Mouse (Mus musculus) CH12.LX (cell line): ENCODE measurements at regions not wholly inside any gene's neighbourhood (a gene's known extent, or its start where the extent isn't known, plus 50 kb on each side); places are given as distances from the start of the nearest gene placed in this dataset.

Source experiments
- ELF1 ChIP-seq: IDR thresholded peaks from 2 replicates; pipeline ENCODE4 v1.6.1; 2014; ENCODE audit warnings: low read depth, mild to moderate bottlenecking, inconsistent platforms, low read length, improper control_type of control experiment
- JUN ChIP-seq: IDR thresholded peaks from 2 replicates; pipeline ENCODE4 v1.6.1; 2011; ENCODE audit warnings: low read depth, mild to moderate bottlenecking, low read length, improper control_type of control experiment, moderate library complexity; ENCODE audit not compliant: insufficient read depth
- MXI1 ChIP-seq: IDR thresholded peaks from 2 replicates; pipeline ENCODE4 v1.6.1; 2011; ENCODE audit warnings: mild to moderate bottlenecking, low read depth, low read length, improper control_type of control experiment
- USF1 ChIP-seq: IDR thresholded peaks from 2 replicates; pipeline ENCODE4 v1.6.1; 2014; ENCODE audit warnings: low read depth, mild to moderate bottlenecking, inconsistent platforms, low read length, improper control_type of control experiment
- ZC3H11A ChIP-seq: IDR thresholded peaks from 2 replicates; pipeline ENCODE4 v1.6.1; 2012; ENCODE audit warnings: low read depth, mild to moderate bottlenecking, inconsistent platforms, low read length, improper control_type of control experiment

GRCm38 (mm10) chr4:125437161-125437822 is 53.2 kb upstream of the Grik3 start:
- TF ChIP-seq JUN (no peak), ELF1 (no peak), ZC3H11A (no peak), MXI1 (no peak), USF1 (no peak)
